Mouse (Mus musculus): ENCODE measurements around the gene Zfp212.

Zfp212 gene

DNA sequence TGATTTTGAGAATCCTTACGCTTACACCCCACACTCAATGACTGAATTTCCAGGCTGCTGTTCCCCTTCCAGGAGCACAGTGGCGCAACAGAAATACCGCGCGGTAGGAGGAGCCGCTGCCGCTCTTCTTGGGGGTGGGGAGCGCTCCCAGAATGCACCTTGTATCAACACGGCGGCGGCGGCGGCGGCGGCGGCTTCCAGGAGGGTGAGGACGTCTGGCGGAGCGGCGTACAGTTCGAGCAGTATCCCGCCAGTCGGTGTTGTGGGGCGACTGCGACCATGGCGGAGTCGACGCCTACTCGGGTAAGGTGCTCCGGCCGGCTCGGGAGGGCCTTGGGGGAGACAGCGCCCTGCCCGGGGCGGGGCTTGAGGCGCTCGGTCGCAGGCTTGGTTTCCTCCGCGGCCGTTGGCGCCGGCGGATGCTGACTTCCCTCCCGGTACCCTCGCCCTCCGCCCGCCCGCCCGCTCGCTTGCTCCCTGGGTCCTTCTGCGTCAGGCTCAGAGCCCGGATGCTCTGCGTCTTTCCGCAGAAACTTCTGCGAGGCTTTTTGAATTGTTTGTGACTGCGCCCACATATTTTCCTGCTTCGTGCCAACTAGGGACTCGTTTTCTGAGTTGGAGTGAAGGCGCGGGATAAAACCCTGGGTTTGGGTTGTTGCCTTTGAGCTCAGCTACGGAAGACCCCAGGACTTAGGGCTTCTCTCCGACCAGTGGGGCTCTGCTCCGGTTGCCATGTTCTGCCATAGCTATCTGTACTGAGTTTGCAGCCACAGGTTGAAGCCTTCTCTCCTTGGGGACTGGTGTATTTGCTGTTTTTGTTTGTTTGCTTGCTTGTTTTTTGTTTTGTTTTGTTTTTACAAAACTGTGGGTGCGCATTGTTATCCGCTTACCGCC is at the start of gene Zfp212:
Gene Zfp212, plus strand, starts transcription at position 30 of the 894 bp plus-strand sequence.
- peak; percentile 95 for DNase-seq

DNA sequence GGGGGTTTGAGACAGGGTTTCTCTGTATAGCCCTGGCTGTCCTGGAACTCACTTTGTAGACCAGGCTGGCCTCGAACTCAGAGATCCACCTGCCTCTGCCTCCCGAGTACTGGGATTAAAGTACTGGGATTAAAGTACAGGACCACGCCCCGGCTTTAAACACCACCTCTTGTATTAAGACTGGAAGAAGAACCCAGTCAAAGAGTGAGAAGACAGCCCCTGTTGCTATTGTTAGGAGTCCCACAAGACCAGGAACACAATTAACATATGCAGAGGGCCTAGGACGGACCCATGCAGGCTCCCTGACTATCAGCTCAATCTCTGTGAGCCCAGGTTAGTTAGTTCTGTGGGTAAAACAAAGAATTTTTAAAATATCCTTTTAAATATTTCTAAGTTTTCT is 48.0 kb upstream of the Zfp212 start:
- DNase-seq: no peak

DNA sequence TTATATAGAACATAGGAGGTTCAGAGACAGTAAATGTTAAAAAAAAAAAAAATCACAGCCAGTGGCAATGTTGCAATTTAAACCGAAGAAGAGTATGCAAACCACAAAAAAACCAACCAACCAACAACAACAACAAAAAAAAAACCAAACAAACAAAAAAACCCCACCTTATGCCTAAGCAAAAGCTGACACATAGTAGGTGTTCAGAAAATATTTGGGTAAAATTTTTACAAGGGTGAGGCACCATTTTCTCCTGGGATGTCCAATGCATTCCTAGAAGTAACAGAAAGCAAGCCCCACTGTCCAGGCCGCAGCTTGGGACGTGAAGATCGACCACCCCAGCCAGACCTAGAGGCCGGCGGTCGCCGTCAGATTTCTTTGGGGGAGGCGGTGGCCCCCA is 43.2 kb upstream of the Zfp212 start, which contains the start of gene Zfp282:
Gene Zfp282, plus strand, starts transcription at position 147 of the 400 bp plus-strand sequence.
- DNase-seq: no peak

DNA sequence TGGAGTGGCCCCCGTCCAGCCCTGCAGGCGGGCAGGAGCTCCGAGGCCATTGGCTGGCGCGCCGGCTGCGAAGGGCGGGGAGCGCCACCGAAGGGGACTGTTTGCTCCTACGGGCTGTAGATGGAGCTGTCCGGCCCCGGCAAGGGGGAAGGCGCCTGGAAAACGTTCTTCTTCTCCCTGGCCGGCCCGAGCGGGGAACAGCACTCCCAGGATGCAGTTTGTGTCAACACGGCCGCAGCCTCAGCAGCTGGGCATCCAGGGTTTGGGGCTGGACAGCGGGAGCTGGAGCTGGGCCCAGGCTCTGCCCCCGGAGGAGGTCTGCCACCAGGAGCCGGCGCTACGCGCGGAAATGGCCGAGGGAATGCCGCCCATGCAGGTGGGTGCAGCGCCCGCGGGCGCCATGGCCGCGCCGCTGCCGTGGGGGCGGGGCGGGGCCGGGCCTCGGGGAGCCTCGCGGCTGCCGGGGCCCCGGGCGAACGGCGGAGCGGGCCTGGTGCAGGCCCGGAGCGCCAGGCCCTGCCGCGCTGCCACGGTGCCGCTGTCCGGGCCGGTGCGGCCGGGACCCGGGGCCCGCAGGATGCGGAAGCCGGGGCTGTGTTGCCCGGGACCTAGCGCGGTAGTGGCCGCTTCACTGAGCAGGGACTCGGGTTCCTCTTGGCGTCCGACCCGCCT is 42.7 kb upstream of the Zfp212 start:
- peak; percentile 96 for DNase-seq

DNA sequence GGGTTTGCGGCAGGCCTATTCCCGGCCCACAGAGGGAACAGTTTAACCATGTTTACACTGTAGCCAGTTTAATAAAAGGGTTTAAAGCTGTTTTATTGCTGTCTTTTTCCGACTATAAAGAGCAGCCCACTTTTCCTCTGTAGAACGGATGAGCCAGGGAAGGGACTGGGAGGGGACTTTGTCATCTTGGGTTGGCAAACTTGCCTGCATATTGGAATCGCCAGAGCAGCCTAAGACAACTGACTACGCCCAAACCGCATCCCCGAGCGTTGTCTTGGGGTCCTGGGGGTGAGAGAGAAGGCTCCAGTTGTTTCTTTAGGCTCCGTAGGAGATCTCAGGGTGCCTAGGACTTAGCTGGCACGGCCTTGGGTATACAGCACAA is 42.2 kb upstream of the Zfp212 start:
- DNase-seq: no peak

DNA sequence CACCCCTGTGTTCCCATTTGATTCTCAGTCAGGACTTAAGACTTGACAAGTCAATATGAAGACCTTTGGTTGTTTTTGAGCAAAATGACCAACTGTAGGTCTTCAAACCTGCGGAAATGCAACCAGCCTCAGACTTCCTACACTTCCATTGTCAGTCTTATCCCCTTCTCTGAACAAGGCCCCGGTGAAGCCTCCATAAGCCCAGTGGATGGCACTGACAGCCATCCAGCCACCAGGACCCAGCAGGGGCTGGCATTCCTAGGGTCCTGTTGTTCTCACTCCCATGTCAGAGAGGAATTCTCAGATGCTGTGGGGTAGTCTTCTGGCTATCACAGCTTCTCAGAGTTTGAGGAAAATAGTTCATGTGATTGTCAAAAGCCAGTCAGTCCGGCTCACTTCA is 41.7 kb upstream of the Zfp212 start:
- DNase-seq: peak; percentile 2

DNA sequence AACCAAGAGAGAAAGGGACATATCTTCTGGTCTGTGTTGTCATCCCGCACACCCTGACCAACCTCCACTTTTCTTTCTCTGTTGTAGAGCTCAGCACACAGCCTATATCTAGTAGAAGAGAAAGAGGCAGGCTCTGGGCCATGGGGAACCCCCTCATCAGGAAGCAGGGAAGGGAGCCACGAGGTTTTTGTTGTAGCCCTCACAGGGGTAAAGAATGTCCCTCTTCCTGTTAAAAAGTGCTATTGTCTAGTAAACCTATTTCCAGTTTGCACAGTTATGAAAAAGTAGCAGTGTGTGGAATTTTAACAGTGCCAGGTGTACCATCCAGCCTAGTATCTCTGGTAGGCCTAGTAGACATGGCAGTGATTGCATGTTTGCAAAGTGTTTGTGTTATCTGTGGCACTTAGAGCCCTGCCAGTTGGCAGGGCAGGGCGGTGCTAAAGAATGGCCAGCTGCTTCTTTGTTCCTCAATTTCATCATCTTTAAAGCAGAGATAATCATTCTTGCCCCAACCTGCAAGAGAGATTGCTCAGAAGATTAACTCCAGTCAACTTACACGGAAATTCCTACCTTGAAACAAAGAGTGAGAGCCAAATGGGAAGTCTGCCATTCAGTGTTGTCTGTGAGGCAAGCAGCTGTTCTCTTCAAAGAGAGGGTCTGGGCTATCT is 41.1 kb upstream of the Zfp212 start:
- no peak for DNase-seq

DNA sequence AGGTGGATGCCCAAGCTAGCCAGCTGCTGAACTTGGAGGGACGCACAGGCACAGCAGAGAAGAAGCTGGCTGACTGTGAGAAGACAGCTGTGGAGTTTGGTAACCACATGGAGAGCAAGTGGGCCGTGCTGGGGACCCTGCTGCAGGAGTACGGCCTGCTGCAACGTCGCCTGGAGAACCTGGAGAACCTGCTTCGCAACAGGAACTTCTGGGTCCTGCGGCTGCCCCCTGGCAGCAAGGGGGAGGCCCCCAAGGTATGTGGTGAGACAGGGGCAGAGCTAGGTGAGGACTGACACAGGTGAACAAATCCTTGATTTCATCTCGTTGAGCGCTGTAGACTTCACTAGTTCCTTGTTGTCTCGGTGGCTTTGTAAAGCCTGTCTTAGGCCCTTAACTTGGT is 40.1 kb upstream of the Zfp212 start:
- DNase-seq: no peak

DNA sequence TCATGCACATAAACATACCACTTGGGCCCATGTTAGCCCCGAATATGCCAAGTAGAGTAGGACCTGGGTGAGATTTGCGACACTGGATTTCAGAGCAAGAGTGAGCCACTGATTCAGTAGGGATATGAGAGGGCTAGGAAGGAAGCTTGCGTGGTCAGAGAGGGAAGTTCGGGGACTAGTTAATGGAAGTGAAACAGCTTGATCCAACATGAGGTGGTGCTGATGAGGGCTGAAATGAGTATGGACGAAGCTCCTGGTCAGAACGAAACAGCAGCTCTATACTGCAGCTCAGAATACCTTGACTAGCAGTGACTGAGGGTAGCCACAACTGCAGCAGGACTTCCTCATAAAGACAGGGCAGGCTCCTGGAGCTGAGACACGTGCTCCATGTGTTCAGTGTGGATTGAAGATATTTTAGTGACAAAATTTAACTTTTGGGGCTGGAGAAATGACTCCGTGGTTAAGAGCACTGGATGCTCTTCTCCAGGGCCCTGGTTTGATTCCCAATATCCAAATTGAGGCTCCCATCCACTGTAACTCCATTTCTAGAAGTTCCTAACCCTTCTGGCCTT is 31.4 kb upstream of the Zfp212 start:
- DNase-seq: no peak

DNA sequence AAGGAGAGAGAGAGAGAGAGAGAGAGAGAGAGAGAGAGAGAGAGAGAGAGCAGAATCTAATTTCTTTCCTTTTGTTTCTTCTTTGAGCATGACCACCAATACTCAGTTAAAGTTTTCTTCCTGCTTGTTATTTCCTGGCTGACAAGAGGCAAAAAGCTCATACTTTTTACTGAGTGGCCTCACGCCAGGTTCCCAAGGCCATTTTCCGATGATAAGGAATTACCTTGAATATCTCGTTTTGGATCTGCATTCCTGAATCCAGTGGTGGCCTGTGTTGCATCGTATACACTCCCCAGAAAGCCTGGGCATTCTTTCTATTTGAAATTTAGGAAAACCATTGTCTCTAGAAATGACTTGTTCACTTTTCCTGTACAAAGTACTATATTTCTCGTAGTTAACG is 20.9 kb upstream of the Zfp212 start:
- no peak for DNase-seq

DNA sequence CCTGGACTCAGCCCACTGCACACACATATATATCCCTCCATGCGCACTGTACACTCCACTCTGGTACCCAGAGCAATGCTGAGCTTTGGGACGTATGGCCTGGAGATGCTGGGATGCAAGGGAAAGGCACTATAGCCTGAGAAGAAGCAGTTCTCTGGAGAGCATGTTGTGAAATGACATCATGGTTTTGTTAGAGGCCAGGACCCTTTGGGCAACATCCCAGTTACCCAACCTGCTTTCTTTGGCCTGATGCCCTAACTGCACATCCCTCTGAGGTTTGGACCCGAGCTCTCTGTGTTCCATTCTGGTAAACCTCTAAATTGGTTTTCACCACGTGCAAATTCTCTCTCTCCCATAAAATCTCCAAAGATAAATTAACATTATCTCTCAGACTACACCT is 16.7 kb upstream of the Zfp212 start:
- no peak for DNase-seq

DNA sequence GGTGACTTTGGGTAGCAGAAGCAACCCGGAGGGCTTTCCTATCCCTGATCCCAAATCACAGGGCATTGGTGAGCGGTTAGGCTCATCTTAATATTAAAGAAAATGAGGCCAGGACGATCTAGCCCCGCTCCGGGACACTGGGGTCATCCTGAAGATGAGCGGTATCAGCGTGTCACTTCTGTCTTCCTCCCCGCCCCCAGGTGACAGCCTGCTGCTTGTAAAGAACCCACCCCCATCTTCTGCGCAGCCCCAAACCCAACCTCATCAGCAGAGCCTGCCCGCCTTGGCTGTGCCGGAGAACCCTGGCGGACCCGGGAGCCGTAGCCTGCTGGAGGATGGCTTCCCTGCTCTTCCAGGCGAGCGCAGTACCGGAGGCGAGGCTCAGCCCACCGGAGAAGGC is 15.9 kb upstream of the Zfp212 start:
- DNase-seq: no peak

DNA sequence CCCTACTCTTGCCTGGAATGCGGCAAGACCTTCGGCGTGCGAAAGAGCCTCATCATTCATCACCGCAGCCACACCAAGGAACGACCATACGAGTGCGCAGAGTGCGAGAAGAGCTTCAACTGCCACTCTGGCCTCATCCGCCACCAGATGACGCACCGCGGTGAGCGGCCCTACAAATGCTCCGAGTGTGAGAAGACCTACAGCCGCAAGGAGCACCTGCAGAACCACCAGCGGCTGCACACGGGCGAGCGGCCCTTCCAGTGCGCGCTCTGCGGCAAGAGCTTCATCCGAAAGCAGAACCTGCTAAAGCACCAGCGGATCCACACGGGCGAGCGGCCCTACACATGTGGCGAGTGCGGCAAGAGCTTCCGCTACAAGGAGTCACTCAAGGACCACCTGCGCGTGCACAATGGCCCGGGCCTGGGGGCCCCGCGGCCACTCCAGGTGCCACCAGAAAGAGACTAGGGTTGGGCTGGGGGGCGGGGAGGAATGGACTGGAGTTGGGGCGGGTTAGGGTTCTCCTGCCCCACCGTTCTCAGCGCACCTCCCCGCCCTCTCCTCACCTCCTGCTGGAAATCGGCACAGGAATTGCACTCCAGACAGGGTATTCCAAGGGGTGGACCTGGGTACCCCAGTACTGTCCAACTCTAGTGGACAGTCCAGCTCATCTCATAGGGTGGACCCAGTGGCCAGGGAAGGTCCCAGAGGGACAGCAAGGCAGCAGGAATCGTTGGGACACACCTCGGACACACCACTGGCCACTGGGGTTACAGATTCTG is 15.2 kb upstream of the Zfp212 start:
- no peak for DNase-seq

DNA sequence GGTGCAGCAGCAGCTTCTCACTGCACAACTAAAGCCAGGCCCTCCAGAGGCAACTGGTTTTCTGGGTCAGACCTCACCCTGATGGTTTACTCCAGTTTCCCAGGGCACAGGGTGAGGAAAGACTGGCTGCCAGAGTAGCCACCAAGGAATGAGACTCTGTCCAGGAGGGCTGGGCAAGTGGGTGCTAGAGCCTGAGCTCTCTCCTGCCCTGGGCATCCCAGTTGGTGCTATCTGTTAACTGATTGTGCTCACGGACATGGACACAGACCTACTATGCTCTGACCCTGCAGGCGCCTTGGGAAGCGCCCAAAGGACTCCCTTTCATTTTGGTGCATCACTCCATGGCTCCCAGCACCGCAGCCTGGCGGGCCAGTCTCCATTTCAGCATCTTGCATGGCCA is 13.9 kb upstream of the Zfp212 start:
- DNase-seq: no peak

DNA sequence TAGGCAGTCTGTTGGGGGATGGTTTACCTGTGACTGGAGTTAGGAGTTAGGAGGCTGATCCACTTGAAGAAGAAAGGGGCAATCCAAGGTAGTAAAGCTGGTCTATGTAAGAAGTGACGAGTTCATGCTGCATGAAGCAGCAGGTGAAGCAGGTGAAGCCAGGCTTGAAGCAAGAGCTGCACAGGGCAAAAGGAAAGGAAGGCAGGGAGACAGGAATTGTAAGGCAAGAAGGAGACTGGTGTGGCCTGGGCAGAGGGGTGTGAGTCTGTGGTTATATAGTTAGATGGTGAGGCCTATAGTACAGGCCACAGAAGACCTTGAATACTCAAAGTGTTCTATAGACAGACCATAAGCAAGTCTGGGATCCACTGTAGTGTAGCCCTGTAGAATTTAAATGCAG is 11.3 kb upstream of the Zfp212 start:
- DNase-seq: no peak

DNA sequence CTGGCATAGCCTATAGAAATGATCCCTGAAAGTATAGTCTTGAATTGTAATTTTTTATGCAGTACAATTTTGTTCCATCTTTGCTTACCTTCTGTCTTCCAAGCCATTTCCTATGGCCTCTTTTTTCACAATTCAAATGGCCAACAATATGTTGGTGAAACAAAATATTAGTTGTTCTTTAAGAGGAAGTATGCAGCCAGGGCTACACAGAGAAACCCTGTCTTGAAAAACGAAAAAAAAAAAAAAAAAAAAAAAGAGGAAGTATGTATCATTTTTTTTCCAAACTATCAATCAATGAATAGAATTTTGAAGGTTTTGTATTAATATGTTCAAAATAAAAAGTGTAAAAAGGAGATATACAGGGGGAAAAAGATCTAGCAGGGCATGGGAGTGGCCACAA is 8.6 kb upstream of the Zfp212 start:
- DNase-seq: no peak

DNA sequence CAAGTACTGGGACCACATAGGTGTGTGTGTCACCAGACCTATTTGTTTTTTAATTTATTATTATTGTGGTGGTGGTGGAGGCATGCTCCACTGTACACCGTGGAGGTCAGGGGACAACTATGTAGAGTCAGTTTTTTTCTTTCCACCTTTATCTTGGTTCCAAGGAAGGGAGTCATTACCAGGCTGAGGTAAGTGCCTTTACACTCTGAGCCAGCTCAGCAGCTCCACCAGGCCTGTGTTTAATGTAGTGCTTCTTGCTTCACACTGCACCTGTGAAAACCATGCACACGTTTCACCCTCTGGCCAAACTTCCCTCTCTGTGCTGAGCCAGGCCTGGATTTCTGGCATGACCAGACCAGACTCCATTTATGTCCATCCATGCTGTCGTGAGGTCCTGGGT is 7.3 kb upstream of the Zfp212 start:
- DNase-seq: no peak

DNA sequence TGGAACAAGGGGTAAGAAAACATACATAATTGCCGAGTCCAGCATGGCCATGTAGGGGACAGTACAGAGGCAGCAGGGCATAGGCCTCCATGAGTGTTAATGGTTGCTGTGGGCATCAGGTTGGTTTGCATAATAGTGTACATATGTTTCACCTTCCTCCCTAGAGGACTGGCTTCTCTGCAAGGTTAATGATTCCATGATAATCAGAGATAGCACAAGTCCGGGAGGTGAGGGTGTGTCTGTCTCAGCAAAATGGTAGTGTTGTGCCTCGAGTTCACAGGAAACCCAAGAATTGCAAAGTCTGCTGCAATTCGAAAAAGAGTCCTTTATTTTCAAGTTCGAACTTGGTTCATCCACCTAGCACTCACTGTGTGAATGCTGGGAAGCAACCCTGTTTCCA is 3.2 kb upstream of the Zfp212 start:
- DNase-seq: no peak

DNA sequence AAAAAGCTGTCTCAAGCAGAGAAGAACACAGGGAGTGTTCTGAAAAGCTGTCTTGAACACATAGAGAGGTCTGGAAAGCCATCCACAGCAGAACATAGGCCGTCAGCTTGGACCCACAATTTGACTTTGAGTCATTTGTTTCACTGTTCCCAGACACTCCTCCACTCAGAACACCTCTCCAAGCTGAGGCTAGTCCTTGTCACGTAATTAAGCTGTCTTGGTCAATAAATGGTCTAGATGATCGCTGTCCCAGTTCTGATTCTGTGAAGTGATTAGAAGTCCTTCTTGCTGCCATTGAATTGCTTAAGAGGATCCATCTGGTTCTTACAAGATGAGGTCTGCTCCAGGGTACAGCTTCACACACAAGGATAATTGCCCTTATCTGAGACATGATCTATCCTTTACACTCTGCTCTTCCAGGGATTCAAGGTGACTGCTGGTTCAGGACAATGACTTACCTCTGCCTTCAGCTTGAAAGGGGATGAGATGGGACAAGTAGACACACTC is 1.5 kb upstream of the Zfp212 start:
- no peak for DNase-seq

DNA sequence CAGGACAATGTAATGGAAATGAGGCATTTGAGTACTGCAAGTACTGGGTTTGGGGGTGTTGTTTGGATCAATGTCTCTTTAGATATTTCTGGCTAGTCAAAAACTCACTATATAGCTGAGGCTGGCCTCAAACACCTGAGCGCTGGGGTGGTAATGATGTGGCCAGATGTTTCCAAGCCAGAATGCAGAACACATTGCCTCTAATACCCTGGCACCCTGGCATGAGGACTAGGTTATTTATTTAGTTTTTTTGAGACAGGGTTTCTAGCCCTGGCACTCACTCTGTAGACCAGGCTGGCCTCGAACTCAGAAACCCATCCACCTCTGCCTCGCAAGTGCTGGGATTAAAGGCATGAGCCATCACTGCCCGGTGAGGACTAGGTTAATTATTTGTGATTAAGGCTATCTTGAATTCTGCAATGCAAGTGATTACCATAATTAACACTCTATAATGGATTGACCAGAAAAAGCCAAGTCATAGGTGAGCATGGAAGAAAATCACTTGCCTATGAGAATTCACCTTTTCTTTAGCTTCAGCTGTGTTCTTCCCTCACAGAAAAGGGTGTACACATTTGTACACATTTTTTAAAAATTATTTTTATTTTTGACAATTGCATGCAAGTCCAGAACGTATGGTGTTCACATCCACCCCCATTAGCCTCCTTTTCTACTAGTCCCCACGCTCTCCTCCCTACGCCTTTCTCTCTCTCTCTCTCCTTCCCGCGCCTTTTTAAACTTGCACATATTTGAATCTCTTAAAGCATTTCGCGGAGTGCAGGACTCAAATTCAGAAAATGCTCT is 430 bp upstream of the Zfp212 start:
- peak; percentile 24 for DNase-seq

DNA sequence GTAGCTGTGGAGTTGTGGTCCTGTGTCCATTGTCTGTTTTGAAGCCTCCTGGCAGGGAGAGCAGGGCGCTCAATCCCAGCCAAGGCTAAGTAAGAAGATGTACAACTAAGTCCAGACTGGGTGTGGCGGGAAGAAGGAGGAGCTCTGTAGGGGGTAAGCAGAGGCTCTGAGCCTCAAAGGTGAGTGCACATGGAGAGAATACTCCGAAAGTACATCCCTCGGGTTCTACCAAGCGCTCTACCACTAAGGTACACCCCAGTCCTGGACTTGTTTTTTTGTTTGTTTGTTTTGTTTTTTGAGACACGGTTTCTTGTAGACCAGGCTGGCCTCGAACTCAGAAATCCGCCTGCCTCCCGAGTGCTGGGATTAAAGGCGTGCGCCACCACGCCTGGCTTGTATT is 22.2 kb downstream of the Zfp212 start:
- no peak for DNase-seq

Measured in retina, postnatal 1 day (tissue).